Mouse (Mus musculus) intestine, embryonic 16.5 days (tissue): ENCODE measurements around the gene Cela3a. TPM values are rescaled to one million over a fixed set of nuclear protein-coding genes. Genes with fewer than 3 reads are reported as not detected.

Source experiments
- ATAC-seq: fragments of 200-750 bp; cut with Nextera tagmentation; 2 replicates; pipeline ENCODE4 v1.8.0; 2017; ENCODE audit warnings: moderate TSS enrichment, moderate library complexity
- H3K27ac ChIP-seq: fragments of 300-500 bp; sonication (generic); 2 replicates; pipeline ENCODE4 v1.5.1; 2014; ENCODE audit warnings: mild to moderate bottlenecking, low read length
- H3K27me3 ChIP-seq: fragments of 300-500 bp; sonication (generic); replicated peaks from 2 replicates; pipeline ENCODE4 v1.6.1; 2014; ENCODE audit warnings: low read length, control low read depth, mixed read lengths; ENCODE audit not compliant: control insufficient read depth, insufficient read depth
- H3K36me3 ChIP-seq: fragments of 300-500 bp; sonication (generic); 2 replicates; pipeline ENCODE4 v1.6.1; 2014; ENCODE audit warnings: low read length, control low read depth; ENCODE audit not compliant: control insufficient read depth, insufficient read depth
- H3K4me1 ChIP-seq: fragments of 300-500 bp; sonication (generic); 2 replicates; pipeline ENCODE4 v1.6.1; 2014; ENCODE audit warnings: low read length, control low read depth, mixed read lengths; ENCODE audit not compliant: control insufficient read depth, insufficient read depth
- H3K4me2 ChIP-seq: fragments of 300-500 bp; sonication (generic); 2 replicates; pipeline ENCODE4 v1.6.1; 2014; ENCODE audit warnings: low read depth, low read length, control low read depth
- H3K4me3 ChIP-seq: fragments of 300-500 bp; sonication (generic); 2 replicates; pipeline ENCODE4 v1.5.1; 2014; ENCODE audit warnings: mild to moderate bottlenecking, low read length
- H3K9ac ChIP-seq: fragments of 300-500 bp; sonication (generic); 2 replicates; pipeline ENCODE4 v1.6.1; 2014; ENCODE audit warnings: low read depth, low read length
- H3K9me3 ChIP-seq: fragments of 300-500 bp; sonication (generic); 2 replicates; pipeline ENCODE4 v1.6.1; 2016; ENCODE audit warnings: low read length, control low read depth; ENCODE audit not compliant: control insufficient read depth
- WGBS: fragments of 180-500 bp; shearing (Covaris S2); extraction: QIAGEN DNeasy Blood & Tissue Kit; methylation state at CpG from one replicate; pipeline ENCODE4 v1.1.7; 2014; 5-methylcytosine and 5-hydroxymethylcytosine counted together
- polyA plus RNA-seq: library from polyadenylated mRNA; unstranded; fragments of >200 nt; fragmentation: Nextera tagmentation; extraction: Ambion mirVana; gene quantifications from 2 replicates; pipeline ENCODE4 v1.2.1, GENCODE M21; 2015

Cela3a gene
- polyA plus RNA-seq, 1 experiment from 2014 or later = 0.26 TPM

DNA sequence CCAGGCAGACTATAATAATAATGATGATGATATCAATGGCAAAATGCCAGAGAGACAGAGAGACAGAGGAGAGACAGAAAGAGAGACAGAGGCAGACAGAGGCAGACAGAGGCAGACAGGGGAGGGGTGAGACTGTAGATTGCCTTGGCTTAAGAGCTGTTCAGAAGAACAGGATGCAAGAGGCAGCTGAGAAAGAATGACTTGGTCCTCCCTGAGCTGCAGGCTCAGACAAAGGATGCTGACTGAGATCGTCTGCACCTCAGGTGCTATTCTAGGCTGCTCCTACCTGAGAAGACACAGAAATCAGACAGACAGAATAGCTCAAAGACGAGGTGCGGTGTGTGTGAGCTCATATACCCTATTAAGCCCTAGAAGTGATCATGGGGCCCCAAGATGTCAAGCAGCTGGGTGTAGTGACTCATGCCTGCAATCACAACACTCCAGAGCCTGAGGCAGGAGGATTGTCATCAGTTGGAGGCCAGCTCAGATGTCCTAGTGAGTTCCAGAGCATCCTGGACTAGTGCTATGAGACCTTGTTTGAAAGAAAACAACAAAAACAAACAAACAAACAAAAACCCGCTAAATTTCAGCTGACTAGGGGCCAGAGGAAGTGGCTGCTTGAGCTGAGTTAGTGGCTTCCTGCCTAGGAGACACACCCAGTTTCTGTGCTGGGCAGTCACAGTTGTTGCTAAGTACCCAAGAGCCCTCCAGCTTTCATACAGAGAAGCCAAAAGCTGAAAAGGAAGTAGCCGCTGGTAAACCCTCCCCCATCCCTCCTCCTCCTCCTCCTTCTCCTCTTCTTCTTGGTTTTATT lies 42.1 kb downstream of the Cela3a start:
- Histone ChIP-seq H3K36me3 (no peaks in the 10 kb centered on the region), H3K27ac (peak overlapping the region; percentile 73), H3K4me2 (peak overlapping the region; percentile 10; the same call in 1 of the 2 replicates), H3K4me1 (peaks cover 19% of the 10 kb centered on the region), H3K4me3 (no peak overlapping the region), H3K27me3 (no peaks in the 10 kb centered on the region), H3K9me3 (no peaks in the 10 kb centered on the region), H3K9ac (0 out of 2 replicates have a peak overlapping the region, but pooled peaks have one; percentile 35)
- 22% methylated on average over 5 of the region's 5 CpGs for WGBS
- peak; percentile 50 for ATAC-seq

DNA sequence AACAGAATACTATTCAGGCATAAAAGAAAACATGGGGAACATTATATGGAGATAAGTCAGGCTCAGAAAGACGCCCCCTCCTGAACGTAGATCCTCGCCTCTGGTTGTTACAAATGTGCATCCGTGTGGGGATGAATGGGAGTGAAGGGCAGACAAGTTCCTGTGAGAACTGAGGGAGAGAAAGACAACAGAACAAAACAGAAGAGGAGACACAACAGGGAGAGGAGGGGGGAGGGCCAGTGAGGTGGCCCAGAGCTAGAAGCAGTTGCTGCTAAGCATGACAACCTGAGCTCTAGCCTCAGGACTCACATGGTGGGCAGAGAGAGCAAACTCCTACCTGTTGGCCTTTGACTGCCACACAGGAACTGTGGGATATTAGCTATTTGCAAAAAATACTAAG lies 43.5 kb downstream of the Cela3a start:
- Histone ChIP-seq H3K27me3 (no peaks in the 10 kb centered on the region), H3K4me3 (no peak overlapping the region), H3K36me3 (no peaks in the 10 kb centered on the region), H3K9ac (no peak overlapping the region), H3K27ac (no peak overlapping the region), H3K4me1 (peaks cover 20% of the 10 kb centered on the region), H3K9me3 (no peaks in the 10 kb centered on the region), H3K4me2 (no peak overlapping the region)
- no peak for ATAC-seq
- 90% methylated on average over 4 of the region's 4 CpGs for WGBS

DNA sequence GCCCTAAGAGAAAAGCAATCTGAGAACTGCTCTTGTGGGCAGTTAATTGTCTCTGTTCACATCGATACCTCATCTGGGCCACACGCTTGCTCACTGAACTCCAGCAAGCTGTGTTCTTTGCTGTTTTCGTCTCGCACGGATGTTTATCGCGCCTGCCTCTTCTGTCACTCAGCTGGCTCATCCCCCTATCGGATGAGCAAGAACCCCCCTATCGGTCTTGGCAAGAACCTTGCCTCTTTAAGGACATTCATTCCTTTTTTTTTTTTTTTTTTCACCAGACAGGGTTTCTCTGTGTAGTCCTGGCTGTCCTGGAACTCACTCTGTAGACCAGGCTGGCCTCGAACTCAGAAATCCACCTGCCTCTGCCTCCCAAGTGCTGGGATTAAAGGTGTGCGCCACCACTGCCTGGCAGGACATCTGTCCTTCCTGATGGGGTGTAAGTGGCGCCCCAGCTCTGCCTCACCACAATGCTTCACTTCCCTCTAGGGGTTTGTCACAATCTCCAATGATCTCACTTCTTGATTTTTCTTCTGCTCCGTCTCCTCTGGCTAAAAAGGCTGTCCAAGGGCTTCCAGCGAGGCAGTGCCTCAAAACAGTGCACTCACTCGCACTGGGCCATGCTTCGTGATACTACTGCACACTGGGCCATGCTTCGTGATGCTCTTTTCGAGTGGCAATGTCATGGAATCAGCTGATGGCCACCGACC lies 44.1 kb downstream of the Cela3a start:
- Histone ChIP-seq H3K4me1 (peaks cover 21% of the 10 kb centered on the region), H3K27me3 (no peaks in the 10 kb centered on the region), H3K9ac (no peak overlapping the region), H3K9me3 (no peaks in the 10 kb centered on the region), H3K36me3 (no peaks in the 10 kb centered on the region), H3K4me3 (no peak overlapping the region), H3K4me2 (no peak overlapping the region), H3K27ac (no peak overlapping the region)
- 79% methylated on average over 19 of the region's 19 CpGs for WGBS
- no peak for ATAC-seq

DNA sequence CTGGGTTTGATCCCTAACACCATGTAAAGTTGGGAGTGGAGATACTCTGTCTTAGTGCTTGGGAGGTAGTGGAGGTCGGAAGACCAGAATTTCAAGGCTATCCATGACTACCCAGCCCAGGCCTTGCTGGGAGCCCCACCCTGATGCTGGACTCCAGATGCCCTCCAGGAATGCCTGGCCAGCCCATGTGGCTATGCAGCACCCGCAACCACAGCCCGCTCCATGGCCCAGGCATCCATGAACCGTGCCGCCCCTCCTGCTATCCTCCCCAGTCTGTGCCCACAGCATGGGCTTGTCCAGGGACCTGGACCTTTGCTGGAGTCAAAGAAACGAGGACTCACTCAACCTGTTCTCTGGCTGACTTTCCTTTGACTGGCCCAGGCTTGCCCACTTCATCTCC lies 44.8 kb downstream of the Cela3a start:
- H3K27ac ChIP-seq = no peak overlapping the region

DNA sequence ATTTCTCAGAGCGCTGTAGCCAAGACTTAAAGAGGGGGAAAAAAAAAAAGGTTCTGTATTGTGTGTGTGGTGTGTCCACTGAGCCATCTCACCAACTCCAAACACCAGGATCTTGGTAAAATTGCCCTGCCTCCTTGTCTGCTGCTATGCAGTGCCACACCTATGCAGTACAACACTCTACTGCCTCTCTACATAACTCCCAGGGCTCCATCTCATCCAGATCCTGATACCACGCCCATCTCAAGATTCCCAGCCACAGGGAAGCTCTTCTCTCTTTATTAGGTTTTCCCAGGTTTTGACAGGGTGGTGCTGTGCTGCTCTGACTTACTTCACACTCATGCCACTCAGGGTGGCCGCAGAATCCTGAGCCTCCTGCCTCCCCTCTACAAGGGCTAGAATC lies 48.6 kb downstream of the Cela3a start:
- H3K9me3 ChIP-seq = no peaks in the 10 kb centered on the region
- H3K4me2 ChIP-seq = no peak overlapping the region
- no peak overlapping the region for H3K9ac ChIP-seq
- no peak overlapping the region for H3K4me3 ChIP-seq
- no peaks in the 10 kb centered on the region for H3K36me3 ChIP-seq
- peaks cover 10% of the 10 kb centered on the region; the same call in 1 of the 2 replicates for H3K4me1 ChIP-seq
- no peaks in the 10 kb centered on the region; the same call in 1 of the 2 replicates for H3K27me3 ChIP-seq
- ATAC-seq = no peak
- H3K27ac ChIP-seq = no peak overlapping the region
- 64% methylated on average over 3 of the region's 3 CpGs for WGBS

More for the DNA sequence above, 44.8 kb downstream of the Cela3a start:
- H3K36me3 ChIP-seq = no peaks in the 10 kb centered on the region
- H3K27me3 ChIP-seq = no peaks in the 10 kb centered on the region
- no peaks in the 10 kb centered on the region for H3K9me3 ChIP-seq
- H3K4me1 ChIP-seq = peaks cover 19% of the 10 kb centered on the region
- WGBS = 83% methylated on average over 6 of the region's 6 CpGs
- no peak for ATAC-seq
- no peak overlapping the region for H3K9ac ChIP-seq
- no peak overlapping the region for H3K4me2 ChIP-seq
- no peak overlapping the region for H3K4me3 ChIP-seq

DNA sequence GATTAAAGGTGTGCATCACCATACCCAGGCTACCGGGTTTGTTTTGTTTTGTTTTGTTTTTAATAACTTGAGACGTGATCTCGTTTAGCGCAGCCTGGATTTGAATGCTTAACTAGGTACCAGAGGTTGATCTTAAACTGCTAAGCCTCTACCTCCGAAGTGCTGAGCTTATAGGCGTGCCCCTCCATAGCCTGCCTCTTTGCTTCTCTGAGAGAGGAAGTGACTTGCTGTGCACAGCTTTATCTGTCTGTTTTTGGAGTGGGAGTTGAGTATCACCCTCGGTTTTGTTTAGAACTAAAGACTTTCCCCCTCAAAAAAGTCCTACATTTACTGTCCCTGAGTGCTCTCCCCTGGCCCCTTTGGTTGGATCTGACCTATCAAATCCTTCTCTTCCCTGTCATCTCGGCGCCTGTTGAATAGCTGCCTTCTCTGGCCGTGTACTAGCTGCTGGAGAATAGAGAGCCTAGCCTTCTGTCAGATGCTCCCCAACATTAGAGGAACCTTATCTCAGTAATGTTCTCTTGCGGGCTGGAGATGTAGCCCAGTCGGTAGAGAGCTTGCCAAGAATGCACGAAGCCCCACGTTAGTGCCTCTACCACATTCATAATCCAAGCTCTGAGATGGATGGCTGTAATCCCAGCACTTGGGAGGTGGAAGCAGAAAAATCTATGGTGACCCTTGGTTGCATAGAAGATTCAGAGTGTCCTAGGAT lies 51.1 kb downstream of the Cela3a start:
- ATAC-seq = no peak
- no peaks in the 10 kb centered on the region; the same call in 1 of the 2 replicates for H3K27me3 ChIP-seq
- H3K27ac ChIP-seq = peak overlapping the region; percentile 2; the same call in 1 of the 2 replicates
- 0 out of 2 replicates have a peak overlapping the region, but pooled peaks have one; percentile 19 for H3K9ac ChIP-seq
- peaks cover 19% of the 10 kb centered on the region for H3K4me1 ChIP-seq
- H3K4me3 ChIP-seq = no peak overlapping the region
- H3K36me3 ChIP-seq = no peaks in the 10 kb centered on the region
- no peak overlapping the region for H3K4me2 ChIP-seq
- H3K9me3 ChIP-seq = no peaks in the 10 kb centered on the region
- 58% methylated on average over 14 of the region's 14 CpGs for WGBS

DNA sequence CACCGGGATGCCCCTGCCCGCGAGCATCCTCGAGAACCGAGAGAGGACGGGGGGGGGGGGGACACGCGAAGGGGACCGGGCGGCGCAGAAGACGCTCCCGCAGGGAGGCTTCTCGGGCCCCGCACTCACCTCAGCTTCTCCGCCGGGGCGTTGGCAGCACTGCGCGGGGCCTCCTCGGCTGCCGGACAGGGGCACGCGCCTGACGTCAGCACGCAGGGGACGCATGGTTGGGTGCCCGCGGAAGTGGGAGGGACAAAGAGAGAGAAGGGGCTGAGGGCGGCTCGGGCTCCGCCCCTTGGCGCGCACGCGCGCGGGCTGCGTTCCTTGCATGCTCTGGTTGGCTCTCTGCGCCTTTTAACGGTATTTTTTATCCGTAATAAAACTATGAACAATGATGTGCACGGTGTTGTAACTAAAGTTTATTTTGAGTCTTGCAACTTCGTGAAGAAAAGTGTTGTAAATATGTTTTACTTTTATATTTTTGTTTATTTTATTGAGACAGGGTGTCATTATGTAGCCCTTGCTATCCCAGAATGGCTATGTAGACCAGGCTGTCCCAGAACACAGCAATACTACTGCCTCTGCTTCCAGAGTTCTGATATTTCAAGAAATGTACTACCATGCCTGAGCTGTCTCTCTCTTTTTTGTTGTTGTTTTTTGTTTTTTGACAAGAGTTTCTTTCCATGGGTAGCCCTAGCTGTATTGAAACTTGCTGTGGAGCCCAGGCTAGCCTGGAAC lies 51.9 kb downstream of the Cela3a start, which contains the start of gene Cdc42:
TSS of gene Cdc42 (minus strand) at position 204 of the 738 bp plus-strand sequence.
- Histone ChIP-seq H3K9ac (peak within 1 kb of the TSS; percentile 100), H3K9me3 (no peaks in the 10 kb centered on the region), H3K27ac (peak within 1 kb of the TSS; percentile 96), H3K4me2 (peak within 1 kb of the TSS; percentile 72), H3K4me3 (peak within 1 kb of the TSS; percentile 95), H3K4me1 (peaks cover 27% of the 10 kb centered on the region), H3K36me3 (no peaks in the 10 kb centered on the region), H3K27me3 (no peaks in the 10 kb centered on the region; the same call in 1 of the 2 replicates)
- WGBS = 0% methylated on average over 39 of the region's 44 CpGs
- peak; percentile 96 for ATAC-seq

DNA sequence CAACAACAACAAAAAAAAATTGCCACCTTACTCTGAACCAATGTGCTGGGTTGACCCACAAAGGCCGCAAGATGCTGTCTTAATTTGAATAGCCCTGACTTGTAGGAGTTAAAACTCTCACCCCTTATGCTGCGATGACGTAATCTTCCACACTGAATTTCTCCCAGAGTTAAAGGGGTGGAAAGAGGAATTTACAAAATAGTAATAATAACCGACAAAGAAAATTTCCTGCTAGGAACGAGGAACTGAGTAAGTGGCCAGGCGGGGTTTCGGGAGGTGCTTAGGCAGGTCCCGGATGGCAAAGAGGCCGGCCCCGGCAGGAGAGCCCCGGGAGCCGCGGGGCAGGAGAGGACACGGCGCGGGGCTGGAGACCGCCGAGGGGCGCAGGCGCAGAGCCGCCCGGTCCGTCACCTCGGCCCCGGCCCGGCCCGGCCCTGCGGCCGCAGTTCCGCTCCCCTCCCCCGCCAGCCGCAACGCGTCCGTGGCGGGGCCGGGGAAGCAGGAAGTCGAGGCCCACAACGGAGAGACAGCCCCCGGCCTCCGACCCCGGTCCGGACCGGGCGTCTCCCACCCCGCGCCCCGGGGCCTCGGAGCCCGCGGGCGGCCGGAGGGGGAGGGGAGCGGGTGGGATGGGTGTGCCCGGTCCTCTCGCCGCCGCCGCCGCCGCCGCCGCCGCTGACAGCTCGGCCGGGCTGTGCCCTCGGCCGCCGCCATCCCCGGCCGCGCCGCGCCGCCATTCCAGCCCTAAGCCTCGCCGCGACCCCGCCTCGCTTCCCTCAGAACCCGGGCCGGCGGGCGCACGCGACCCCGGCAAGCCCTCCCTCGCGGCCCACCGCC lies 52.7 kb downstream of the Cela3a start:
- peak overlapping the region; percentile 100 for H3K9ac ChIP-seq
- peak overlapping the region; percentile 95 for H3K4me3 ChIP-seq
- no peaks in the 10 kb centered on the region for H3K36me3 ChIP-seq
- H3K27me3 ChIP-seq = no peaks in the 10 kb centered on the region; the same call in 1 of the 2 replicates
- under 1% methylated on average over 36 of the region's 90 CpGs for WGBS
- peaks cover 27% of the 10 kb centered on the region for H3K4me1 ChIP-seq
- no peaks in the 10 kb centered on the region for H3K9me3 ChIP-seq
- H3K4me2 ChIP-seq = peak overlapping the region; percentile 72
- peak; percentile 76 for ATAC-seq
- H3K27ac ChIP-seq = peak overlapping the region; percentile 96
